In the genomic region with DNA sequence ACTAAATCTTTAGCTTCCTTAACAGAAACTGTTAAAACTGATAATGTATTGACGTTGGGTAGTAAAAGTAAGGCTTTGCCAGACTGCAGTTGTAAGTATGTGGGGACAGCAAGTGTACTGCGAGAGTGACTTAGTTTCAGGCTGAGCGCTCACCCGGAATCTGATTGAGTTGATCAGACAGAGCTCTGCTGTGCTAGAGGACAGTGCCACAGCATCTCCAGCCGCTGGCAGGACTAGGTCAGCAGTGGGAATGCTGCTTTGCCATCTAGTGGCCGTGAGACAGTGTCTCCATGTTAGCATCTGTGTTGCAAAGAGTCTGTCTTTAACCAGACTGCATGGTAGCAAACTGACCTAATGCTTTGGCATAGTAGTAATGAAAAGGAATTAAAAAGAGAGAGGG, we compare ENCODE assay signal across 8 mouse cellular contexts.
A peak's percentile ranks its signal among the peaks of the same experiment; 100 is the strongest.
DNase-seq lines count a peak whose midpoint lies in the region; ATAC-seq and TF ChIP-seq lines count a peak whose summit lies in the region.

No protein-coding gene starts in this region.

- no peaks in the 10 kb centered on the region for H3K9me3 ChIP-seq in liver, embryonic 14.5 days (ENCODE audit: control insufficient read depth, low read length)
- H3K9me3 ChIP-seq in neural tube, embryonic 15.5 days (replicated peaks) = no peaks in the 10 kb centered on the region

- WGBS in liver, embryonic 14.5 days (ENCODE audit: insufficient replicate concordance) = 61% methylated on average over 6 of the region's 6 CpGs
- WGBS in neural tube, embryonic 15.5 days = 35% methylated on average over 6 of the region's 6 CpGs

- H3K27me3 ChIP-seq in liver, embryonic 14.5 days (ENCODE audit: control insufficient read depth, insufficient read depth, low read length) = no peaks in the 10 kb centered on the region
- H3K27me3 ChIP-seq in neural tube, embryonic 15.5 days (replicated peaks) = no peaks in the 10 kb centered on the region

- no peak overlapping the region for H3K27ac ChIP-seq in liver, embryonic 14.5 days
- H3K27ac ChIP-seq in neural tube, embryonic 15.5 days (replicated peaks) = no peak overlapping the region

- no peak for TF ChIP-seq EP300 in liver, embryonic 14.5 days (IDR thresholded peaks at IDR 0.05; ENCODE audit: low read depth)

- peak; percentile 86 for DNase-seq in heart, adult 11 months
- DNase-seq in heart, postnatal 25 days (ENCODE audit: low spot score) = no peak
- DNase-seq in ES-CJ7 (ENCODE audit: low read depth, low spot score) = peak; percentile 49
- peak; percentile 78 to 84 for DNase-seq in cerebellum, postnatal 10 days
- peak; percentile 13 to 43 for DNase-seq in heart, postnatal 14 days
- no peak for DNase-seq in liver, embryonic 14.5 days (ENCODE audit: low read depth in 3 of 3, low spot score in 3 of 3)

- intact Hi-C loops in heart, postnatal 25 days (cut with DNase I) = no loop called here
- intact Hi-C loops in heart, postnatal 14 days (cut with DNase I) = no loop called here

- TF ChIP-seq CTCF in liver, embryonic 14.5 days (IDR thresholded peaks at IDR 0.05; ENCODE audit: low read depth) = peak; percentile 59

- no peaks in the 10 kb centered on the region for H3K4me1 ChIP-seq in liver, embryonic 14.5 days (replicated peaks; ENCODE audit: control insufficient read depth in 2 of 2, insufficient read depth in 2 of 2, low read length in 1 of 2)
- H3K4me1 ChIP-seq in neural tube, embryonic 15.5 days = no peaks in the 10 kb centered on the region

- H3K9ac ChIP-seq in liver, embryonic 14.5 days (replicated peaks) = no peak overlapping the region
- H3K9ac ChIP-seq in neural tube, embryonic 15.5 days (replicated peaks) = no peak overlapping the region

- no peak overlapping the region for H3K4me3 ChIP-seq in liver, embryonic 14.5 days (ENCODE audit: insufficient read depth in 1 of 2, low read depth in 2 of 2, low read length in 2 of 2)
- H3K4me3 ChIP-seq in neural tube, embryonic 15.5 days (replicated peaks) = no peak overlapping the region

- no peak overlapping the region for H3K4me2 ChIP-seq in liver, embryonic 14.5 days (ENCODE audit: low read depth)
- H3K4me2 ChIP-seq in neural tube, embryonic 15.5 days = no peak overlapping the region

- ATAC-seq in liver, embryonic 14.5 days (ENCODE audit: insufficient read depth) = no peak
- ATAC-seq in neural tube, embryonic 15.5 days (ENCODE audit: low FRiP score) = peak; percentile 92
- no peak for ATAC-seq in CD4-positive, CD25-positive, alpha-beta regulatory T cell, adult 4 months

- no peaks in the 10 kb centered on the region for H3K36me3 ChIP-seq in liver, embryonic 14.5 days (replicated peaks; ENCODE audit: control insufficient read depth, insufficient read depth, low read depth)
- no peaks in the 10 kb centered on the region; the same call in 1 of the 2 replicates for H3K36me3 ChIP-seq in neural tube, embryonic 15.5 days

Comparison
In these comparisons a context has a peak if more than half of its experiments do, and no peak if none do; other contexts are left out.
1. DNase-seq: peak in heart, adult 11 months (single experiment), ES-CJ7 (single experiment), cerebellum, postnatal 10 days (2 of 2) and heart, postnatal 14 days (2 of 2); none in heart, postnatal 25 days (single experiment) and liver, embryonic 14.5 days (0 of 3).